Mouse (Mus musculus) liver, embryonic 14.5 days (tissue): Measurements from ENCODE around the gene Fgfr2.

ENCODE experiments used
- CTCF ChIP-seq: IDR thresholded peaks from 2 replicates; pipeline ENCODE4 v1.5.1; 2016; ENCODE audit warnings: antibody characterized with exemption, low read depth, control low read depth
- EP300 ChIP-seq: IDR thresholded peaks from 2 replicates; pipeline ENCODE4 v1.6.1; 2016; ENCODE audit warnings: antibody characterized with exemption, low read depth

DNA sequence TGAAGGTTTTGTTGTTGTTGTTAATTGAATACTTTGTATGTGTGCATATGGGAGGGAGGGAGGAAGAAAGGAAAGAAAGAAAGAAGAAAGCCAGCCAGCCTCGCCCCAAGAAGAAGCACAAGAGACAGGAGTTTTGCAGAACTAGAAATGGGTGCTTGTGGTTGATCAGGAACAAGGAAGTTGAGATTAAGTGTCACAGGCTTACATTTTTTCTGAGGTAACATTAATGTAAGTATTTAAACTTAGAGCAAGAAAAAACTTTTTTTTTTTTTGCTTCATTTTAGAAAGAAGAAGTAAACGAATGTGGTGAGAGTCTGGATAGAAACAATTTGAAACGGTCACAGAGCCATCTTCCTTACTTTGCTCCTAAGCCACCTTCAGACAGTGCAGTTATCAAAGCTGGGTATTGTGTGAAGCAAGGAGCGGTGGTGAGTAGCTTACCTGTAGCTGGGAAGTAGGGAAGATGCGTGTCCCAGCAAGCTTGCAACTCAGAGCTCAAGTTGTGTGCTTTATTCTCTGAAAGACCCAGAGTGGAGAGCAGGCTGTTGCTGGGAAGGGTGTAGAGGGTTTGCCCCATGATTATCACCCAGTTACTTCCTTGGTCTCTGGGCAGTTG lies 2222.8 kb downstream of the Fgfr2 start:
- no peak for TF ChIP-seq CTCF
- no peak for TF ChIP-seq EP300
